Mouse (Mus musculus): ENCODE measurements around the gene Mrps11. TPM values are rescaled to one million over a fixed set of nuclear protein-coding genes. Genes with fewer than 3 reads are reported as not detected.

Mrps11 gene
- total and polyA plus RNA-seq, 3 experiments: 24.4 to 56.9 (median 50.4) TPM

DNA sequence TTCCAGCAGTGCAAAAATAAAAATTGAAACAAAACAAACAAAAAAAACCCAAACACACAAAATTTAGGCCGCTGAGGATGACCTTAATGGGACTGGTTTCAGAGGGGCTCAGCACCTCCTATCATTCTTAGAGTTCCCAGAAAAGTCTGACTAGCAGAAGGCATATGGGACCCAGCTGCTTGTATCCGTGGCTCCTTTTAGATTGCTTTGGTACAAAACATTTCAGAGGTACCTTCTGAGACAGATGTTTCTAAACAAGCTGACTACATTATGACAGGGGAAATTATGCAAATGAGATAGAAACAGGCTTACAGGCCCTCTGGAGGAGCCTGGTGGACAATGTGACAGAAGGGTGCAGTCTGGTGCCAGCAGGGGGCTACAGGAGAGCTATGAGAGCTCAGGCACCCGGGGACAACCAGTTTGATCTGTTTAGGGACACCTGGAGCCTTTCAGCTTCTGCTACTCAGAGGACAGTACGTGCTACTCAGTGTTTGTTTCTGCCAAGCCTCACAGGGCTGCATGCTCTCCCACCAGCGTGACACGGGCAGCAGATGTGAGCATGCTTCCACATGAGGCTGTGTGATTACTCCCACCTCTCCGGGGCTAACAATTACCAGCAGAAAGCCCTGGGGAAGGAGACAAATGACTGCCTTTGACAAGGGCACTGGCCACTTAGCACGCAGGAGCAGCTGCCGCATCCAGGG lies 43.9 kb downstream of the Mrps11 start:
- Histone ChIP-seq H3K27me3 (ENCODE audit: insufficient read depth, low read length) (no peaks in the 10 kb centered on the region), H3K36me3 (replicated peaks) (peaks cover 87% of the 10 kb centered on the region), H3K4me1 (ENCODE audit: insufficient read depth, low read depth, low read length) (peaks cover 3% of the 10 kb centered on the region; the same call in 1 of the 2 replicates), H3K4me3 (ENCODE audit: low read depth, low read length) (no peak overlapping the region), H3K9me3 (replicated peaks) (no peaks in the 10 kb centered on the region)
- no peak for ATAC-seq (ENCODE audit: extremely low read depth, insufficient number of reproducible peaks, low FRiP score, poor library complexity, severe bottlenecking)
- no peak for DNase-seq (ENCODE audit: low spot score)
- no peak for TF ChIP-seq GATA1 (IDR thresholded peaks at IDR 0.05; ENCODE audit: borderline replicate concordance, low read length)
- no peak for TF ChIP-seq GATA2 (IDR thresholded peaks at IDR 0.05; ENCODE audit: borderline replicate concordance, low read depth, low read length)
- TF ChIP-seq CTCF (IDR thresholded peaks at IDR 0.05; ENCODE audit: low read depth, low read length): no peak
- TF ChIP-seq TAL1 (conservative IDR thresholded peaks at IDR 0.05; ENCODE audit: low read depth, low read length): no peak
- TF ChIP-seq POLR2AphosphoS5 (IDR thresholded peaks at IDR 0.05; ENCODE audit: insufficient replicate concordance, low read depth, low read length): no peak

DNA sequence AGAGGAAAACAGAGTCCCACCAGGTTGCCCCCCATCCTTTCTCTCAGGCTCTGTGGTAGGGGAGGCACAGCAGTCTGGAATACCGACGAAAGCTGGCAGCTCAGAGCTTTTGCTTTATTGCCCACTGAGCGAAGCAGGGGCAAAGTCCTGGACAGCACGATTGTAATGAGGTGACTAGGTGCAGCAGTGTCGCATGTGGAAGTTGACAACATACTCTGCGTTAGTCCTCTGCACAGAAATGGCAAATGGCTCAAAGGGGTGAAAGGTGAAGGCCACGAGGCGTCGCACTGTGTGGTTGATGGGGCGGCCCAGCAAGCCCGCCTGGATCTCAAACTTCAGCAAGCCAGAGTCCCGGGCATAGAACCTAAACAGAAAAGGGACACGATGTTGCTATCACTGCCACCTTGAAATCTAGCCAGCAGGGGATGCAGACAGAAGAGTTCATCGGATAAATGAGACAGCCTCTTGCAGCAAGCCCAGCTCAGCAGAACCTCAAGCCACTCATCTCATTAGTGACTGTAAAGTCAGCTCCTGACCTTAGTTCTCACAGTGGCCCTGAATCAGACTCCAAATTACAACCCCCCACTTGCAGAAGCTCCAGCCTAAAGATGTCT lies 44.9 kb downstream of the Mrps11 start:
- Histone ChIP-seq H3K4me3 (ENCODE audit: low read depth, low read length) (no peak overlapping the region), H3K27me3 (ENCODE audit: insufficient read depth, low read length) (no peaks in the 10 kb centered on the region), H3K36me3 (replicated peaks) (peaks cover 77% of the 10 kb centered on the region), H3K4me1 (ENCODE audit: insufficient read depth, low read depth, low read length) (peaks cover 3% of the 10 kb centered on the region; the same call in 1 of the 2 replicates), H3K9me3 (replicated peaks) (no peaks in the 10 kb centered on the region)
- no peak for ATAC-seq (ENCODE audit: extremely low read depth, insufficient number of reproducible peaks, low FRiP score, poor library complexity, severe bottlenecking)
- no peak for DNase-seq (ENCODE audit: low spot score)
- TF ChIP-seq GATA2 (IDR thresholded peaks at IDR 0.05; ENCODE audit: borderline replicate concordance, low read depth, low read length): no peak
- TF ChIP-seq TAL1 (conservative IDR thresholded peaks at IDR 0.05; ENCODE audit: low read depth, low read length): no peak
- no peak for TF ChIP-seq CTCF (IDR thresholded peaks at IDR 0.05; ENCODE audit: low read depth, low read length)

DNA sequence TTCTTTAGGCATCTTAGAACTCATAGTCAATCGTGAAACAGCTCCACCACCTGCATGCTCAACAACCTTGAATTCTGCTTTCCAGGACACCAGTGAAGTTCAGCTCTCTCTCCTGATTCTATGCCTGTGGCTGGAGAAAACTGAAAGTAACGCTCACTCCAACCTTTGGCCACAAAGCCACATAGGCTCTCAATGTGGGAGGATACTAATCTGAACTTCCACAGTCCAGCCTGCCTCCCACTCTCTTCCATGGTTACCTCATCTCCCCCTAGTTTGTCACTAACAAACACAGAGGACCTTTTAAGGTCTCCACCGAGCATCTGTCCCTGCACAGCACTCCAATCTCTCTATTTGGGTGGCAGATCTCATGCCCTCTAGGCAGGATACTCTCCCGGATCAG lies 52.7 kb downstream of the Mrps11 start:
- Histone ChIP-seq H3K9me3 (replicated peaks) (no peaks in the 10 kb centered on the region), H3K36me3 (replicated peaks) (peaks cover 68% of the 10 kb centered on the region), H3K4me3 (ENCODE audit: low read depth, low read length) (no peak overlapping the region), H3K27me3 (ENCODE audit: insufficient read depth, low read length) (no peaks in the 10 kb centered on the region), H3K4me1 (ENCODE audit: insufficient read depth, low read depth, low read length) (peaks cover 17% of the 10 kb centered on the region; the same call in 1 of the 2 replicates)
- no peak for TF ChIP-seq POLR2AphosphoS5 (IDR thresholded peaks at IDR 0.05; ENCODE audit: insufficient replicate concordance, low read depth, low read length)
- TF ChIP-seq TAL1 (conservative IDR thresholded peaks at IDR 0.05; ENCODE audit: low read depth, low read length): no peak
- TF ChIP-seq GATA1 (IDR thresholded peaks at IDR 0.05; ENCODE audit: borderline replicate concordance, low read length): no peak
- TF ChIP-seq GATA2 (IDR thresholded peaks at IDR 0.05; ENCODE audit: borderline replicate concordance, low read depth, low read length): no peak
- TF ChIP-seq CTCF (IDR thresholded peaks at IDR 0.05; ENCODE audit: low read depth, low read length): no peak
- DNase-seq (ENCODE audit: low spot score) (no peak), ATAC-seq (ENCODE audit: extremely low read depth, insufficient number of reproducible peaks, low FRiP score, poor library complexity, severe bottlenecking) (no peak)

DNA sequence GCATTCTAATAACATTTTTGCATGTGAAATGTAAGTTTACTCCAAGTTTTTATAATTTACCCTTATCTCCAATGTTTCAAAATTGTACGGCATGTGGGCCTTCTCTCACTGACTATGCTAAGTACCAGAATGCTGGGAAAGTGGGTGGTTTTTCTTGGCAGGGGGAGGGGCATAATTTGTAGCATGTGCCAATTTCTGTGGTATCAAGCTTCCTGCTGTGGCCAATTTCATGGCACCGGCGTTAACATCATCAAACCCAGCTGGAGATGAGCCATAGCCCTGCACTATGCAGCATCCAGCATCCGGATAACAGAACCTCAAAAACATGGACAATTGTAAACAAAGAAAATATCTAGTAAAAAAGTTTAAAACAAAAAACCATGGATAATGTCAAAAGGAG lies 54.3 kb downstream of the Mrps11 start:
- TF ChIP-seq GATA2 (IDR thresholded peaks at IDR 0.05; ENCODE audit: borderline replicate concordance, low read depth, low read length) (no peak), TAL1 (conservative IDR thresholded peaks at IDR 0.05; ENCODE audit: low read depth, low read length) (no peak), POLR2AphosphoS5 (IDR thresholded peaks at IDR 0.05; ENCODE audit: insufficient replicate concordance, low read depth, low read length) (no peak), GATA1 (IDR thresholded peaks at IDR 0.05; ENCODE audit: borderline replicate concordance, low read length) (no peak), CTCF (IDR thresholded peaks at IDR 0.05; ENCODE audit: low read depth, low read length) (no peak)
- Histone ChIP-seq H3K36me3 (replicated peaks) (peaks cover 81% of the 10 kb centered on the region), H3K4me1 (ENCODE audit: insufficient read depth, low read depth, low read length) (peaks cover 30% of the 10 kb centered on the region), H3K27me3 (ENCODE audit: insufficient read depth, low read length) (no peaks in the 10 kb centered on the region), H3K4me3 (ENCODE audit: low read depth, low read length) (no peak overlapping the region), H3K9me3 (replicated peaks) (no peaks in the 10 kb centered on the region)
- DNase-seq (ENCODE audit: low spot score) (no peak), ATAC-seq (ENCODE audit: extremely low read depth, insufficient number of reproducible peaks, low FRiP score, poor library complexity, severe bottlenecking) (no peak)

DNA sequence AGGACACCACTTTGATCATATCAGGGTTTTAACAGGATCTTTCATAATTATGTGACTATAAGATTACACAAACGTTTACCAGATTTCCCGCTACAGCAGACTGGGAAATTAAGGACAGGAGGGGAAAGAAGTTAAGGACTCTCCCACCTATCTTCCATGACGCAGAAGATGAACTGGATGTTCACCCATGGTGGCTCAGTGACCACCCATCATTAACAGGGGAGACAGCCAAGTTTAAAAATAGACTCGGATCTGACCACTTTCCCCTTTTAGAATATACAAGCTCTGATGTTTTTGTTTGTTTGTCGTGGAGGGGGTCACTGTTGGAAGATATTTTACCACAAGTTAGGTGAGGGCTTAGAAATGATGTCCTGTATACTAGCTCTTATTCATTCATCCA lies 58.7 kb downstream of the Mrps11 start:
- peaks cover 80% of the 10 kb centered on the region for H3K36me3 ChIP-seq (replicated peaks)
- H3K27me3 ChIP-seq (ENCODE audit: insufficient read depth, low read length): no peaks in the 10 kb centered on the region
- no peak for ATAC-seq (ENCODE audit: extremely low read depth, insufficient number of reproducible peaks, low FRiP score, poor library complexity, severe bottlenecking)
- H3K4me1 ChIP-seq (ENCODE audit: insufficient read depth, low read depth, low read length): peaks cover 45% of the 10 kb centered on the region
- TF ChIP-seq GATA1 (IDR thresholded peaks at IDR 0.05; ENCODE audit: borderline replicate concordance, low read length) (no peak), TAL1 (conservative IDR thresholded peaks at IDR 0.05; ENCODE audit: low read depth, low read length) (no peak), POLR2AphosphoS5 (IDR thresholded peaks at IDR 0.05; ENCODE audit: insufficient replicate concordance, low read depth, low read length) (no peak), CTCF (IDR thresholded peaks at IDR 0.05; ENCODE audit: low read depth, low read length) (no peak), GATA2 (IDR thresholded peaks at IDR 0.05; ENCODE audit: borderline replicate concordance, low read depth, low read length) (no peak)
- no peak overlapping the region for H3K4me3 ChIP-seq (ENCODE audit: low read depth, low read length)
- no peak for DNase-seq (ENCODE audit: low spot score)
- H3K9me3 ChIP-seq (replicated peaks): no peaks in the 10 kb centered on the region

Other genes starting within 250 kb of the Mrps11 start
- not detected in 2 replicates for gene Ntrk3, start 45.1 kb upstream of the Mrps11 start, total RNA-seq (2014; fragmentation: Nextera tagmentation)
- gene Ntrk3, start 45.1 kb upstream of the Mrps11 start, total RNA-seq (2017): 0.12 and 0.27 TPM in 2 replicates
- gene Ntrk3, start 45.1 kb upstream of the Mrps11 start, polyA plus RNA-seq (2012): not detected in 2 replicates
- gene Mrpl46, start 412 bp downstream of the Mrps11 start, total RNA-seq (2014; fragmentation: Nextera tagmentation): 14.2 and 19.9 TPM in 2 replicates
- gene Mrpl46, start 412 bp downstream of the Mrps11 start, total RNA-seq (2017): 53.9 and 59.0 TPM in 2 replicates
- 9.3 and 19.3 TPM in 2 replicates for gene Mrpl46, start 412 bp downstream of the Mrps11 start, polyA plus RNA-seq (2012)
- 35.5 and 42.5 TPM in 2 replicates for gene Det1, start 64.1 kb downstream of the Mrps11 start, total RNA-seq (2014; fragmentation: Nextera tagmentation)
- gene Det1, start 64.1 kb downstream of the Mrps11 start, total RNA-seq (2017): 17.9 and 18.2 TPM in 2 replicates
- gene Det1, start 64.1 kb downstream of the Mrps11 start, polyA plus RNA-seq (2012): 5.5 and 8.8 TPM in 2 replicates
- gene Aen, start 112.7 kb downstream of the Mrps11 start, total RNA-seq (2014; fragmentation: Nextera tagmentation): 15.3 and 18.7 TPM in 2 replicates
- gene Aen, start 112.7 kb downstream of the Mrps11 start, total RNA-seq (2017): 38.7 and 43.5 TPM in 2 replicates
- gene Aen, start 112.7 kb downstream of the Mrps11 start, polyA plus RNA-seq (2012): 81.9 and 116 TPM in 2 replicates
- 1.9 and 42.7 TPM in 2 replicates for gene Isg20, start 130.3 kb downstream of the Mrps11 start, total RNA-seq (2014; fragmentation: Nextera tagmentation)
- gene Isg20, start 130.3 kb downstream of the Mrps11 start, total RNA-seq (2017): 1.1 and 2.1 TPM in 2 replicates
- 0.59 and 0.70 TPM in 2 replicates for gene Isg20, start 130.3 kb downstream of the Mrps11 start, polyA plus RNA-seq (2012)

Data from G1E (cell line).